Mouse (Mus musculus) forebrain, postnatal 0 days (tissue): Measurements from ENCODE around the gene Arglu1. TPM values are rescaled to one million over a fixed set of nuclear protein-coding genes. Genes with fewer than 3 reads are reported as not detected.

Source experiments
- ATAC-seq: fragments of 200-750 bp; cut with Nextera tagmentation; 2 replicates; pipeline ENCODE4 v1.8.0; 2017; ENCODE audit warnings: mild to moderate bottlenecking, moderate library complexity
- DNase-seq: peaks from one replicate; pipeline ENCODE4 v3.0.0-alpha.2; 2015
- H3K27ac ChIP-seq: fragments of 300-500 bp; sonication (generic); 2 replicates; pipeline ENCODE4 v1.5.1; 2014; ENCODE audit warnings: low read depth, mild to moderate bottlenecking, antibody characterized with exemption, low read length, moderate library complexity, mixed read lengths
- H3K27me3 ChIP-seq: fragments of 300-500 bp; sonication (generic); 2 replicates; pipeline ENCODE4 v1.6.1; 2014; ENCODE audit warnings: mild to moderate bottlenecking, low read length, mixed read lengths; ENCODE audit not compliant: insufficient read depth
- H3K36me3 ChIP-seq: fragments of 300-500 bp; sonication (generic); 2 replicates; pipeline ENCODE4 v1.6.1; 2014; ENCODE audit warnings: mild to moderate bottlenecking, moderate library complexity; ENCODE audit not compliant: insufficient read depth
- H3K4me1 ChIP-seq: fragments of 300-500 bp; sonication (generic); 2 replicates; pipeline ENCODE4 v1.6.1; 2014; ENCODE audit warnings: antibody characterized with exemption; ENCODE audit not compliant: insufficient read depth
- H3K4me2 ChIP-seq: fragments of 300-500 bp; sonication (generic); 2 replicates; pipeline ENCODE4 v1.6.1; 2014; ENCODE audit warnings: low read depth, mild to moderate bottlenecking, moderate library complexity
- H3K4me3 ChIP-seq: fragments of 300-500 bp; sonication (generic); 2 replicates; pipeline ENCODE4 v1.5.1; 2014; ENCODE audit warnings: low read depth, low read length, mixed read lengths
- H3K9ac ChIP-seq: fragments of 300-500 bp; sonication (generic); 2 replicates; pipeline ENCODE4 v1.6.1; 2014; ENCODE audit warnings: mild to moderate bottlenecking
- H3K9me3 ChIP-seq: fragments of 300-500 bp; sonication (generic); 2 replicates; pipeline ENCODE4 v1.6.1; 2016; ENCODE audit warnings: low read length
- CTCF ChIP-seq: sonication (generic); IDR thresholded peaks from 2 replicates; pipeline ENCODE4 v1.5.1; 2016; ENCODE audit warnings: antibody characterized with exemption, control low read depth, low read depth
- WGBS: fragments of 180-500 bp; shearing (Covaris S2); extraction: QIAGEN DNeasy Blood & Tissue Kit; methylation state at CpG from one replicate; pipeline ENCODE4 v1.1.7; 2014; 5-methylcytosine and 5-hydroxymethylcytosine counted together
- polyA plus RNA-seq: library from polyadenylated mRNA; unstranded; fragments of >200 nt; fragmentation: Nextera tagmentation; extraction: Ambion mirVana; gene quantifications from 2 replicates; pipeline ENCODE4 v1.2.1, GENCODE M21; 2015
- total RNA-seq: library from RNA; depleted of rRNA; stranded (reverse); fragments of >200 nt; gene quantifications from 2 replicates; pipeline ENCODE4 v1.2.3, GENCODE M21; 2014; rRNA removed

Arglu1 gene
- total RNA-seq (115 and 154 TPM in 2 replicates), polyA plus RNA-seq (101 and 143 TPM in 2 replicates)

- peak; percentile 98 for ATAC-seq
- Histone ChIP-seq H3K27me3 (no peaks in the 10 kb centered on the region), H3K27ac (peak within 1 kb of the TSS; percentile 99), H3K36me3 (no peaks in the 10 kb centered on the region), H3K4me3 (peak within 1 kb of the TSS; percentile 85), H3K9me3 (no peaks in the 10 kb centered on the region), H3K4me1 (peaks cover 19% of the 10 kb centered on the region; the same call in 1 of the 2 replicates), H3K9ac (peak within 1 kb of the TSS; percentile 99), H3K4me2 (peak within 1 kb of the TSS; percentile 83)
- DNase-seq, result peak; percentile 98
- no peak for TF ChIP-seq CTCF
- 5% methylated on average over 78 of the region's 81 CpGs for WGBS
These were observed at the start of gene Arglu1 for GRCm38 (mm10) chr8:8690146-8691092. Arglu1 (minus strand) TSS chr8:8690521.

- 65% methylated on average over 3 of the region's 3 CpGs for WGBS
- DNase-seq, result no peak
- no peak overlapping the region for H3K4me3 ChIP-seq
- H3K27me3 ChIP-seq, result no peaks in the 10 kb centered on the region
- no peaks in the 10 kb centered on the region for H3K9me3 ChIP-seq
- no peak overlapping the region for H3K4me2 ChIP-seq
- no peak for ATAC-seq
- H3K4me1 ChIP-seq, result no peaks in the 10 kb centered on the region
- no peak for TF ChIP-seq CTCF
- H3K27ac ChIP-seq, result no peak overlapping the region
- H3K9ac ChIP-seq, result no peak overlapping the region
- no peaks in the 10 kb centered on the region for H3K36me3 ChIP-seq
These were observed 47.0 kb upstream of the Arglu1 start for GRCm38 (mm10) chr8:8737271-8737670.

- H3K4me2 ChIP-seq, result no peak overlapping the region
- no peaks in the 10 kb centered on the region for H3K4me1 ChIP-seq
- no peaks in the 10 kb centered on the region for H3K36me3 ChIP-seq
- H3K27me3 ChIP-seq, result no peaks in the 10 kb centered on the region
- no peak for TF ChIP-seq CTCF
- 81% methylated on average over 8 of the region's 8 CpGs for WGBS
- DNase-seq, result no peak
- no peak overlapping the region for H3K9ac ChIP-seq
- H3K4me3 ChIP-seq, result no peak overlapping the region
- no peak for ATAC-seq
- H3K27ac ChIP-seq, result no peak overlapping the region
- no peaks in the 10 kb centered on the region for H3K9me3 ChIP-seq
These were observed 46.5 kb upstream of the Arglu1 start for GRCm38 (mm10) chr8:8736826-8737225.

- DNase-seq, result no peak
- Histone ChIP-seq H3K4me2 (no peak overlapping the region), H3K27me3 (no peaks in the 10 kb centered on the region), H3K27ac (no peak overlapping the region), H3K36me3 (no peaks in the 10 kb centered on the region), H3K9me3 (no peaks in the 10 kb centered on the region), H3K4me1 (no peaks in the 10 kb centered on the region), H3K9ac (no peak overlapping the region), H3K4me3 (no peak overlapping the region)
- 41% methylated on average over 4 of the region's 4 CpGs for WGBS
- peak; percentile 69 for TF ChIP-seq CTCF
- ATAC-seq, result no peak
These were observed 43.5 kb upstream of the Arglu1 start for GRCm38 (mm10) chr8:8733804-8734203.

- 93% methylated on average over 2 of the region's 2 CpGs for WGBS
- ATAC-seq (peak; percentile 36), DNase-seq (no peak)
- Histone ChIP-seq H3K4me2 (no peak overlapping the region), H3K27ac (no peak overlapping the region), H3K9ac (no peak overlapping the region), H3K4me3 (no peak overlapping the region), H3K27me3 (no peaks in the 10 kb centered on the region), H3K9me3 (no peaks in the 10 kb centered on the region), H3K36me3 (no peaks in the 10 kb centered on the region), H3K4me1 (no peaks in the 10 kb centered on the region)
- TF ChIP-seq CTCF, result no peak
These were observed 38.3 kb upstream of the Arglu1 start for GRCm38 (mm10) chr8:8728643-8729042.

GRCm38 (mm10) chr8:8726547-8726946, 36.2 kb upstream of the Arglu1 start:
- Histone ChIP-seq H3K27ac (no peak overlapping the region), H3K27me3 (no peaks in the 10 kb centered on the region), H3K36me3 (no peaks in the 10 kb centered on the region), H3K4me3 (no peak overlapping the region), H3K9ac (no peak overlapping the region), H3K4me2 (no peak overlapping the region), H3K4me1 (no peaks in the 10 kb centered on the region), H3K9me3 (no peaks in the 10 kb centered on the region)
- no peak for ATAC-seq
- no peak for DNase-seq
- WGBS, result 52% methylated on average over 2 of the region's 2 CpGs
- no peak for TF ChIP-seq CTCF

GRCm38 (mm10) chr8:8704813-8705212, 14.5 kb upstream of the Arglu1 start:
- ATAC-seq (no peak), DNase-seq (no peak)
- no peak overlapping the region for H3K4me2 ChIP-seq
- H3K36me3 ChIP-seq, result no peaks in the 10 kb centered on the region
- TF ChIP-seq CTCF, result no peak
- H3K9ac ChIP-seq, result no peak overlapping the region
- H3K4me1 ChIP-seq, result no peaks in the 10 kb centered on the region
- no peaks in the 10 kb centered on the region for H3K27me3 ChIP-seq
- H3K9me3 ChIP-seq, result no peaks in the 10 kb centered on the region
- no peak overlapping the region for H3K4me3 ChIP-seq
- WGBS, result 84% methylated on average over 9 of the region's 9 CpGs
- no peak overlapping the region for H3K27ac ChIP-seq
